Mouse (Mus musculus) layer of hippocampus, postnatal 25 days (tissue): ENCODE results near the gene Fkbp8. TPM values are rescaled to one million over a fixed set of nuclear protein-coding genes. Genes with fewer than 3 reads are reported as not detected.

Experiments
- DNase-seq, 2 experiments: peaks; one replicate each; pipeline ENCODE4 v3.0.0; 2022; ENCODE audit warnings: mixed read lengths in 2 of 2, low spot score in 1 of 2; ENCODE audit errors: extremely low spot score in 1 of 2
- total RNA-seq, 2 experiments: library from RNA; stranded (reverse); gene quantifications; 2 replicates each; pipeline ENCODE4 v1.2.3; 2021

The Fkbp8 gene
- 100 to 1,000 TPM; 432 to 468 TPM for total RNA-seq

DNA sequence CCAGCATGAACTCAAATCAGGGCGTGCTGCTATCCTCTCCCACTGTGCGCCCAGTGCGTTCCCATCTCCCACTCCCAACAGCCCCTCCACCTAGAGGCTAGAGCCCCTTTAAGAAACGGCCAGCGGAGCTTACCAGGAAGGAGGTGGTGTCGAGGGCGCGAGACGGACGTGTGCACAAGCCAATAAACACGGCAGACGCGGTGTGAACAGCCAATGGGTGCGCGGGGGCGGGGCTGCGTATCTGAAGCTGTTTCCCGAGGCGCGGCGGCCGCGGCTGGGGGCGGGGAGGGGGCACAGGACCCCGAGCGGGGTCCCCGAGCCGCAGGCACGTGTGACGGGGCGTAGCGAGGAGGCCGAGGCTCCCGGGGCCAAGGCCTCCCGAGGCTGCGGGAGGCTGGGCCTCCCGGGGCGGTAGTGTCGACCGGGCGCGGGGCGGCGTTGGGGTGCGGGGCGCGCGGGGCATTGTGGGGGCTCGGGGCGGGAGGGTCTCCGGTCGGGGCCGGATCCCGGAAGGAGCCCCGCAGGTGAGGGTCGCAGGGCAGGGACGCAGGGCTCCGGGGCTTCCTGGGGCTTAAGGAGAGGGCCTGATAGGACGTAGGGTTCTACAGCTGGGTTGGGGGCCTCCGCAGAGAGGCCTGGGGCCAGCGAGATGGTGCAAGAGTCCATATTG lies at the start of gene Fkbp8, which contains the start of gene Kxd1:
Gene Fkbp8, plus strand, starts transcription at position 213 of the 670 bp plus-strand sequence.
Gene Kxd1, minus strand, starts transcription at position 445 of the 670 bp plus-strand sequence.
- peak; percentile 98 to 99 for DNase-seq

DNA sequence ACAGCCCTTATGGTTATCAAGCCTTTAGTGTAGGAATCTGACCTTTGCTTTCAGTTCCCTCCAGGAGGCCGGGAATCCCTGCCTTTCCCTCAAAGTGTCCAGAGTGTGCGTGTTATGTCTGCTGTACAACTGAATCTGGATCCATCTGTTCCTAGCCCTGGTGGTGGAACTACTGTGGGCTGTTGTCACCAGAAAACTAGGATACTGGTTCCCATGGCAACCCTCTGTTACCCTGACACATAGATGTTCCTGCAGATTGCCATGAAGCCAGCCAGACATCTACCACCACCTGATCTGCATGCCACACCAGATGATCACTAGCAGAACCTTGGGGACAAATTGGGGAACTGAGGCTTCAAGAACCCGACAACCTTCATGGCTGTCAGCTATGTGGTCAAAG lies 45.6 kb upstream of the Fkbp8 start:
- DNase-seq: no peak

DNA sequence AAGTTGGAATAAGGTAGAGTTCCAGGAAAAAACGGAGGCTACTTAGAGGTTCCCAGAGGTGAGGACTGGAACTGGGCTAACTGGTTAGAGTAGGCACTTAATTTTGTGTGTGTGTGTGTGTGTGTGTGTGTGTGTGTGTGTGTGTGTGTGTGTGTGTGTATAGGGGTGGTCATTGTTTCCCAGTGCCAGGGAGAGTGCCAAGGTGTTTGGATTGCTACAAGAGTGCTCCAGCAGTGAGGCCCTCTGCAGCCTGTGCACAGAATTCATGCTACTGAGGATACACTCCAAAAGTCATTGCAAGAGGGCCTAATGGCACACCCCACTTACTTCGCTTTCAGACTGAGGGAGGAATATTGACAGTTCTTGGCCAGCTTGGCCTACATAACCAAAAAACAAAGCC lies 44.6 kb upstream of the Fkbp8 start:
- no peak for DNase-seq

DNA sequence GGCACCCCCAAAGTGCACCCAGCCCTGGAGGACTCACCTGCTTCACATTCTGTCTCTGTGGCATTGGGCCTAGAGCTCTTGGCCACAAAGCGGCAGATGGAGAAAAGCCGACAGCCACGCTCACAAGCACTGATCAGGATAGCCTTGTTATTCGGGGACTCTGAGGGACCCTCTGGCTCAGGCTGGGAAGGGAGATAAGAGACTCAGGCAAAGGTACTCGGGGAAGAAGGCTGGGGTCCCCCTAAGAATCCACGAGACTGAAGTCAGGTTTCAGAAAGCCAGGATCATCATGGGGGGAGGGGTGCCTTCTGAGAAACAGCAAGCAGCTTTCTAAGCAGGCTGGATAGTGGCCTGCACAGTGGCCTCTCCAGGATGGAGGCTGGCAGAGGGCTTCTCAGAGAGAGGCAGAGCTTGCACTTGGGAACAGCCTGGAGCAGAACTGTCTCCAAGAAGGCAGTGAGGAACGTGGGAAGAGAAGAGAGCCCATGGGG lies 41.3 kb upstream of the Fkbp8 start:
- DNase-seq: no peak

DNA sequence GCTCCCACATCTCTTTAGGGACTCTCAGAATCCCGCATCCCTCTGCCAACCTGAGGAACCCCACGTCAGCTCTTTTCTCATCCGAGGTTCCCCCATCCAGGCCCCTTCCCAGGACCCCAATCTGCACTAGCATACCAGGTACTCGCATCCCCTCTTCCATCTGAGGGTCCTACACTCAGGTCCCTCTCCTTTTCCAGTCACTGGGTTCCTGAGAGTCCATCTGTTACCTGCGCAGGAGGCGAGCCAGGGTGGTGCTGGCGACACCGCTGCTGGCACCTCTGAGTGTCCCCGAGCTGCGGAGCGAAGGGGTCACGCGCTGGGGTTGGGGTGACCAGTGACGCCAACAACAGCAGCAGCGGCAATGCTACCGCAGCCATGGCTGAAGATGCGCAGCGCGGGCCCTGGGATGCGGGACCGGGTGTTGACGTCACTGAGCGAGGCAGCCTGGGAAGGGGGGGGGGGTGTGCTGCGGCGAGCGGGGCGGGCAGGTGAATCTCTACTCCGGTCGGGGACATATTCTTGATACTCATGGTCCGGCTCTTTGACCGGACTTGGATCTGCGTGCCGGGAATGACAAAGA lies 40.5 kb upstream of the Fkbp8 start, which contains the start of gene Tmem59l:
Gene Tmem59l, minus strand, starts transcription at position 418 of the 580 bp plus-strand sequence.
- no peak for DNase-seq

DNA sequence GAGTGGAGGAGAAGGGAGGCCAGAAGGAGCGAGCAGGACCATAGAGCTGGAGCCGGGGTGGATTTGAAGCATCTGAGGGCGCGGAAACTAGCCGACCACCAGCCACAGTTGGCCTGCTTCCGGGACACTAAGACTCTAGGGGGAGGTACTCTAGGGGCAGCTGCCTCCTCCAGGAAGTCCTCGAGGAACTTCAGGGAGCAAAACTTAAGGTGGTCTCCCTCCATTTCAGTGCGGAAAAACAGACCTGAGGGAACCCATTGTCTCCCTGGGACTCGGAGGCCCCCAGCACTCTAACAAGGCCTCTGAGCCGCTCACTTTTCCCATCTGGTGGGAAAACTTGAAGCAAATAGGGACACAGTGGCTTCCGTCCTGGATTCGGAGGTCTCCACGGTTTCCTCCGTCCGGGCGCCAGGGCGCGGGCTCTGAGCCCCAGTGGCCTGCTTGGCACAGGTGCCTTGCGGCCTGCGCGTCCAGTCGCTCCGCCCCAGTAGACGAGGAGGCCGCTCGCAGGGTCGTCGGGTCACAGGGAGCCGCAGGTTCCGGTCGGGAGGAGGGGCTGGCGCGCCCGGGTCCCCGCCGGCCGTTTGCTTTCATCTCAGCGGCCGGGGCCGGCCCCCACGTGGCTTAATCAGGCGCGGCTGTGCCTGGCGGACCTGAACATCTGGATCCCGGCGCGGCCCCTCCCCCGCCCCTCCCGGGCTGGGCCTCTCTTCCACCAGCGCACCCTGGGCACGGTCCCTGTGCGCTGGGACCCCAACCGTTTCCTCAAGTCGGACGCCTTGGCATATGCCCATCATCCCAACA lies 39.3 kb upstream of the Fkbp8 start:
- DNase-seq: no peak

DNA sequence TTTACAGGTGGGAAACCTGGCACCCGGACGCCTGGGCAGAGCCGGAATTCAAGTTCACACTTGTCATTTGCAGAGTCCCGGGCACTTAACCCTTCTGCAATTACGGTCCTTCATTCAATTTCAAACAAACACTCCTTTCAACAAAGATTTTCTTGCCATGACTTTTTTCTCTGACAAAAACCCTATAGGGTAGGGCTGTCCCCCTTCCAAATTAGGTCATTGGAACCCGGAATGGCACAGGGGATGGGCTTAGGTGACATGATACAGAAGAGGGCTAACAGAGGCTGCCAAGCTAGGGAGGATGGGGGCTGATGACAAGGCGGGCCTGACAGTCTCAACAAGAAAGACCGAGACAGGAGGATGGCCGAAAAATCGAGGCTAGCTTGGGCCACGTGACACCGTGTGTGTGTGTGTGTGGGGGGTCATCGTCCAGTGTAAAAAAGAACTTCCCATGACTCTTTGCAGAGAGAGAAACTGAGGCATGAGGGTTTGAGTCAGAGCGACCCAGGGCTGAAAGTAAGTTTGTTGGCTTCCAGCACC lies 38.5 kb upstream of the Fkbp8 start:
- DNase-seq: no peak

DNA sequence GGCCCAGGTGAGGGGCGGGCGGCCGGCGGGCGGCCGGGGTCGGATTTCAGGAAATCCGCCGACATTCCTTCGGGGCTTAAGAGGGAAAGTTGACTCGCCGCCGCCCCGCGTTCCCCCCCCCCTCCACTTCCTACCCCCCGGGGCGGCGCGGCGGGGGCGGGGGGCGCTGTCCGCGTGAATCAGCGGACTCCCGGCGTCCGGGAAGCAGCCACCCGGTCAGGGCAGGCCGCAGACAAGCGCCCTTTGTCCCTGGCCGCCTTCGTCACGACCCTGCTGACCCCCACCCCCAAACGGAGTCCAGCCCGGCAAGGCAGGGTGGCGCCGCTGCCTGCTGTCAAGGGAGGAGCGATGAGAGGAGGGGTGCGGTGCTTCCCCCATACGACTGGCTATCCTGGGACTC lies 37.9 kb upstream of the Fkbp8 start:
- DNase-seq: no peak

DNA sequence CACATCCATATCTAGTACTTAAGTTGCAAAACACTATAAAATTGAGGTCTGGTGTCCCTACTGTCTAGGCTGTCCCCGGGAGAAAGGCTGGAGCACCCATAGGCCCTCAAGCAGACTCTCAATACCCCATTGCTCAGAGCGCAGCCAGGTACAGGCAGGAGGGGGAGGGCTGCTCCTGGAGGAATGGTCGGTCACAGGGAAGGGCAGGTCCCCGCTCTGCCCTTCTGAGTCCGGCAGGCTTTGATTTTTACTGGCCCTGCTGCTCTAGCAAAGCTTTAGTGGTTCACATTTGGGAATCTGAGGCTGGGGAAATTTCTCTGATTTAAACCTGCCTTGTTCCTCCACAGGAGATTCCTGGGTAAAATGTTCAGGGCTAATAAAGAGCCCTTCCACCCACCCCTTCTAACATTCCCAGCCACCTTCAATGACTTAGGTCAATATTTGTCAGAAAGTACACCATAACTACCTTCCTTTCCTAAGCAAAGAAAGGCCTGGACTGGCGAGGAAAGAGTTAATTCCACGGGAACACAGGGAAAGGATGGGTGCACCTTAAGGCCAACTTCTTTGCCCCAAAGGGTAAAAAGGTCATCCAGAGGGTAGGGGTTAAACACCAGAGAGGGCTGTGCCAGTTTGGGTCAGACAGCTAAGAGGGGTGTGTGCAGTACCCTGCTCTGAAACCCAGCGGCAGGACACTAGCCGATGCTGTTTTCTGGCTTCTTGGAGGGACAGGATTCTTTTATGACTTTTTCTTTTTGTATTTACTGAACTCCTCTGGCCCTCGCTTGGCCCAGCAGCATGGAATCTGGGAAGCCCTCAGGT lies 37.3 kb upstream of the Fkbp8 start:
- no peak for DNase-seq

DNA sequence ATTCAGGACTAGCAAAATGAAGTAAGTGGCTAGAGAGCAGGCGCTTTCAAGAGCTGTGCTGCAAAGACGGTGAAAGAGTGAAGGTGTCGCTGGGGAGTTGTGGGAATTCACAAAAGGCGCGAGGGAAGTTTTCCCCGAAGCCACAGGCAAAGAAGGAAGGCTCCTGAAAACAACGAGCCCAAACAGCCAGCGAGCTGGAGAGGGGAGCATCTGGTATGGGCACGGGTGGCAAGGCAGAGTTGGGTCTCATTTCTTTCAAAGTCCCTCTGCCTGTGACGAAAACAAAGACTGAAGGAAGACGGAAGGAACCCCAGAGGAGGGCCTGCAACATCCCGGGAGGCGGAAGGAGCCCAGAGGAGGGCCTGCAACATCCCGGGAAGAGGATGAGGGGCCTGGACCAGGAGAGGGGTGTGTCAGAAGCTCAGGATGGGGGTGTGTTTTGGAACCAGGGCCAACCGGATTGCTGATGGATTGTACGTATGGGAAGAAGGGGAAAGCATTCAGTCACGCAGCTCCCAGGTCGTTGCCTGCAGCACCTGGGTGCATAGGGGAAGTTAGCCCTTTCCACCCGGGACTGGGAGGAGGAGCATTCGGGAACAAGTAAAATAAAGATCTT lies 36.5 kb upstream of the Fkbp8 start:
- no peak for DNase-seq

DNA sequence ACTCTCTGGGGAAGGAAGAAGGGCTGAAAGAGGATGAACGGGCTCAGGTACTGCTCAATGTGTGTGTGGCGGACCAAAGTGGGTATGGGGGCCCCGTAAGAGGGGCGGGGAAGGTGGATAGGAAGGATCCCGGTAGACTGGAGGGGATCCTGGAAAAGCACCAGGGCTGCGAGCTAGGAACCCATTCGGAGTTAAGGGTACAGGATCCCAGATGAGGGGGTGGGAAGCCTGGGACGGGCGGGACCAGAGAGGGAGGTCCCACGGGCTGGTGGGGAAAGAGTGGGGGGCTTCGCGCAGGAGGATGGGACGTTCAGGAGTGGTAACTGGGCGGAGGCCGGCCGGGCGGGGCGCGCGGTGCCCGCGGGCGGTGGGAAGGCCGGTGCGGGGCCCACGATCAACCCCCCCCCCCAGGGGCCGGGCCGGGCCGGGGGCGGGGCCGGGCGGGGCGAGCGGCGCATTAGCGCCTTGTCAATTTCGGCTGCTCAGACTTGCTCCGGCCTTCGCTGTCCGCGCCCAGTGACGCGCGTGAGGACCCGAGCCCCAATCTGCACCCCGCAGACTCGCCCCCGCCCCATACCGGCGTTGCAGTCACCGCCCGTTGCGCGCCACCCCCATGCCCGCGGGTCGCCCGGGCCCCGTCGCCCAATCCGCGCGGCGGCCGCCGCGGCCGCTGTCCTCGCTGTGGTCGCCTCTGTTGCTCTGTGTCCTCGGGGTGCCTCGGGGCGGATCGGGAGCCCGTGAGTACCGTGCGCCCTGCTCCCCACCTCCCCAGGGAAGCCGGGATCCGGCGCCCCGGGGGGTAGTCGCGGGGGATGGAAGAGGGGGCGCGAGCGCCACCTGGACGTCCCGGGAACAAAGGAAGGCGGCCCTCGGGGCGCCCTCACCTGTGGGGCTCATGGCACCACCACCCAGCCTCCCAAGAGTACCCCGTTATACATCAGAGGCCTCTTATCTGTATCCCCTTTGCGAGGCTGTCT lies 34.6 kb upstream of the Fkbp8 start, which contains the start of gene Crlf1:
Gene Crlf1, plus strand, starts transcription at position 495 of the 977 bp plus-strand sequence.
- no peak for DNase-seq

DNA sequence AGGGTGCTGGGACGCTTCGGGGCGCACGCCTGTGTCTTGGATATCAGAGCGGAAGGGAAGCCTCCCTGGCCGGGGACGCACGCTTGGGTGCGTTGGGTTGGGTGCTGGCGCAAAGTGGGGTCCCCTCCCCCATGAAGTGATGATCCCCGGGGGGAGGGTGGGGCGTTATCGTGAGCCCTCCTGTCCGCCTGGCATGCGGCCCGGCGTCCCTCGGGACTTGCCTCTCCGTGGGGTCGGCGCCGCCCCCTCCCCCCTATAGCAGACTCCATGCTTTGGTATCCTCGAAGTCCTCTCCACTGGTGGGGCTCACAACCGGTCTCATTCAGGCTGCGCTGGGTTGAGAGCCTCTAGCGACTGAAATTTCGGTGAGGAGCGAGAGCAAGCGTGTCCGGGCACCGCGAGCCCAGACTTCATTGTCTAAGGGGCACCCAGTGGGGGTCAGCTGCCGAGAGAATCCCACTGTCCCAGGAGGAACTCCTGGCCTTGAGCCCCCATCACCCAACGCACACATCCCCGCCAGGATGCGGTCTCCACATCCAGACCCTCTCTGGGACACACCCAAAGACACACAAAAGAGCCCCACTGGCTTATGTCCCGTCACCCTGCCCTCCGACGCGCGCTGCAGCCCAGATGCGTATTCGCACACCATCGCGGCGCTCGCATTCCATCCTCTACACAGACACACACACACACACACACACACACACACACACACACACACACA lies 33.7 kb upstream of the Fkbp8 start:
- DNase-seq: no peak

DNA sequence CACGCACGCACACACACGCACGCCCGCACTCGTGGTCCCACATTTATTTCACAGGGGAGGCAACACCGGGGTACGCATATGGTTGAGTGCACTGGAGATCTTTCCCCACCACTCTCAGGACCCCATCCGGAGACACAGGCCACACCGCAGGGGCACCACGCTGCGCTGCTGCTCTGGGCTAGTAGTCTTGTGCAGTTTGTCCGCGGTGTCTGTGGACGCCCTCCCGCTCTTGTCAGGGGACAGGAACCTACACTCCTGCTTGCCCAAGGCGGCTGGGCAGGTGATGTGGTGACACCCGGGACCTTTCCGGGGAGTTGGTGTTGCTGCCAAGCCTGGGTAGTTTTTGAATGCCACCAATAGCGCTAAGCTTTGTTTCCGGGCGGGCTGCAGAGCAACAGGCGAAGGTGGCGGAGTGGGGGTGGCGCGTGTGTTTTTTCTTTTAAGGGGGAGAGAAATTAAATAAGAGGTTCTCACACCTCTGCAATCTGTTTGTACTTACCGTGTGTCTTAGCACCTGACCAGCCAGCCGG lies 33.0 kb upstream of the Fkbp8 start:
- no peak for DNase-seq

DNA sequence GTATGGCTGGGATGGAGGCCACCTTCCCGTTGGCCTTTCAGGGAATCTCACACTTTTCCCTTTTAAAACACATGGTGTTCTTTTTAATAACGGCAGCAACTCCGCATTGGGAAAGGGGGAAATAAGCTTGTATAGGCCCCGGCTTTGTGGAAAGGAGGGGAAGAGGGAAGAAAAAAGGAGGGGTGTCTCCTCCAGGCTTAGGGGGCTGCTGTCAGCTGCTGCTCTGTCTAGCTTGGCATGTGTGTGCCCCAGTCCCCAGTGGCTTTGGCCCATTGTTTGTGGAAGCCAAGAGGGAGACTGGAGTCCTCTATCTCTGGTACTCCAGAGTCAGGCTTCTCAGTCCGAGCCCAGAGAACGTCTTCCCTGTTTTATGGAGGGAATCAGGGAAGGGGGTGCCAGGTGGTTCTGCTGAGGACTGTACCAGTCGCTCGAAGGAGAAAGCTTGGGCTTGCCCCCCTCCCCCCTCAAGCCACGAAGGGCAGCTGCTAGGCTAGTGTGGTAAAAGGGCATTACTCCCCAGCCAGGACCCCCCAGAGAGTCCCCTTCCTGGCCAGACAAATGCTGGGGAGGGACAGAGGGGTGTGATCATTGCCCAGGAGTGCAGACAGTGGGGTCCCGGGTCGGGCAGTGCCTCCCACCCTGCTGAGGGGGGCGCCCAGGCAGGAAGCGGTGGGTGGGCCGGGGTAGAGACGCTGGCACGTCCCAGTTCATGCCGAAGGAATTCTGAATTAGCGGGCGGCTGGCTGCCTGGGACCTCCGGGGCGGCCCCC lies 32.3 kb upstream of the Fkbp8 start:
- DNase-seq: no peak

DNA sequence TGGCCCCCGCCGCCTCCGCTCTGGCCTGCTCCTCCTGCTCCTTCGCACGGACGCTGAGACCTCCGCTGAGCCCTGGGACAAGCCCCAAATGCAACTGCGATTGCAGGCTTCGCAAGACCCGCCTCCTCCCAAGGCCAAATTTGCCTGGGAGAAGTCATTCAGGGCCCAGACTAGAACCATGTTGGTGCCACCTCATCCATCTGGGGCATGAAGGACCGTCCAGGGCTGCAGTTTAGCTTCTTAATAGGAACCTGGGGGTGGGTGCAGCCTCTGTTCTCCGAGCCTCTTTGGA lies 31.8 kb upstream of the Fkbp8 start:
- DNase-seq: no peak

DNA sequence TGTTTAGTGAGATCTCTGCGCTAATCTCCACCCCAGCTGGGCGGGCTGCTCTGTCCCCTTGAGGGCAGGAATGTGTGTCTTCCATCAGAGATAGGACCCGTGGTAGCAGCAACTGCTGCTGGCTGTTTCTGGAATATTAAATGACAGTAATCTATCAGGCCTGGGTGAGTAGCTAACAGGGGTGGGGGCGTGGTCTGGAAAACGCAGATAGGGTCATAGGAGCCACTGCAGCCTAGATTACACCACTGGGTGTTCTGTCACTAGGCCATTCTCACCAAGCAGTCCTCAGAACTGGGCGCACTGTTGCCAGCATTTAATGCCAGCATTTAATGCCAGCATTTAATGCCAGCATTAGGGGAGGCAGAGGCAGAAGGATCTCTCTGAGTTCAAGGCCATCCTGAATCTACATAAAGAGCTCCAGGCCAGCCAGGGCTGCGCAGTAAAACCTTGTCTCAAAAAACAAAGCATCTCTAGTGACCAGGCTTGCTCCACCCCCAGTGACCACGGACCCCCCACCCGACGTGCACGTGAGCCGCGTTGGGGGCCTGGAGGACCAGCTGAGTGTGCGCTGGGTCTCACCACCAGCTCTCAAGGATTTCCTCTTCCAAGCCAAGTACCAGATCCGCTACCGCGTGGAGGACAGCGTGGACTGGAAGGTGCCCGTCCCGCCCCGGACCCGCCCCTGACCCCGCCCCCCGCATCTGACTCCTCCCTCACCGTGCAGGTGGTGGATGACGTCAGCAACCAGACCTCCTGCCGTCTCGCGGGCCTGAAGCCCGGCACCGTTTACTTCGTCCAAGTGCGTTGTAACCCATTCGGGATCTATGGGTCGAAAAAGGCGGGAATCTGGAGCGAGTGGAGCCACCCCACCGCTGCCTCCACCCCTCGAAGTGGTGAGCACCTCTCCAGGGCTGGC lies 26.9 kb upstream of the Fkbp8 start:
- DNase-seq: no peak
